Mouse (Mus musculus): Measurements from ENCODE around the gene Rimbp2. TPM values are rescaled to one million over a fixed set of nuclear protein-coding genes. Genes with fewer than 3 reads are reported as not detected.

Gene Rimbp2
- total and polyA plus RNA-seq, 3 experiments = not detected

- Histone ChIP-seq H3K36me3 (replicated peaks) (no peaks in the 10 kb centered on the region), H3K4me1 (ENCODE audit: insufficient read depth, low read depth, low read length) (no peaks in the 10 kb centered on the region), H3K4me3 (ENCODE audit: low read depth, low read length) (no peak overlapping the region), H3K9me3 (replicated peaks) (peaks cover 90% of the 10 kb centered on the region), H3K27me3 (ENCODE audit: insufficient read depth, low read length) (no peaks in the 10 kb centered on the region)
- no peak for TF ChIP-seq CTCF (IDR thresholded peaks at IDR 0.05; ENCODE audit: low read depth, low read length)
- no peak for TF ChIP-seq POLR2AphosphoS5 (IDR thresholded peaks at IDR 0.05; ENCODE audit: insufficient replicate concordance, low read depth, low read length)
- TF ChIP-seq GATA1 (IDR thresholded peaks at IDR 0.05; ENCODE audit: borderline replicate concordance, low read length) = no peak
- TF ChIP-seq GATA2 (IDR thresholded peaks at IDR 0.05; ENCODE audit: borderline replicate concordance, low read depth, low read length) = no peak
- no peak for TF ChIP-seq TAL1 (conservative IDR thresholded peaks at IDR 0.05; ENCODE audit: low read depth, low read length)
- DNase-seq (ENCODE audit: low spot score) (no peak), ATAC-seq (ENCODE audit: extremely low read depth, insufficient number of reproducible peaks, low FRiP score, poor library complexity, severe bottlenecking) (no peak)
These were observed 143.9 kb downstream of the Rimbp2 start for GRCm38 (mm10) chr5:128809406-128809805.

- no peaks in the 10 kb centered on the region; the same call in 1 of the 2 replicates for H3K27me3 ChIP-seq (ENCODE audit: insufficient read depth, low read length)
- ATAC-seq (ENCODE audit: extremely low read depth, insufficient number of reproducible peaks, low FRiP score, poor library complexity, severe bottlenecking) (no peak), DNase-seq (ENCODE audit: low spot score) (no peak)
- no peaks in the 10 kb centered on the region for H3K4me1 ChIP-seq (ENCODE audit: insufficient read depth, low read depth, low read length)
- H3K36me3 ChIP-seq (replicated peaks) = no peaks in the 10 kb centered on the region
- TF ChIP-seq GATA2 (IDR thresholded peaks at IDR 0.05; ENCODE audit: borderline replicate concordance, low read depth, low read length) (no peak), POLR2AphosphoS5 (IDR thresholded peaks at IDR 0.05; ENCODE audit: insufficient replicate concordance, low read depth, low read length) (no peak), TAL1 (conservative IDR thresholded peaks at IDR 0.05; ENCODE audit: low read depth, low read length) (no peak), GATA1 (IDR thresholded peaks at IDR 0.05; ENCODE audit: borderline replicate concordance, low read length) (no peak), CTCF (IDR thresholded peaks at IDR 0.05; ENCODE audit: low read depth, low read length) (no peak)
- H3K9me3 ChIP-seq (replicated peaks) = peaks cover 90% of the 10 kb centered on the region
- H3K4me3 ChIP-seq (ENCODE audit: low read depth, low read length) = no peak overlapping the region
These were observed 144.6 kb downstream of the Rimbp2 start for GRCm38 (mm10) chr5:128808547-128809182.

GRCm38 (mm10) chr5:128807408-128807807, 145.9 kb downstream of the Rimbp2 start:
- peaks cover 92% of the 10 kb centered on the region for H3K9me3 ChIP-seq (replicated peaks)
- no peaks in the 10 kb centered on the region for H3K4me1 ChIP-seq (ENCODE audit: insufficient read depth, low read depth, low read length)
- H3K4me3 ChIP-seq (ENCODE audit: low read depth, low read length) = no peak overlapping the region
- DNase-seq (ENCODE audit: low spot score) = no peak
- no peak for TF ChIP-seq TAL1 (conservative IDR thresholded peaks at IDR 0.05; ENCODE audit: low read depth, low read length)
- no peak for TF ChIP-seq GATA1 (IDR thresholded peaks at IDR 0.05; ENCODE audit: borderline replicate concordance, low read length)
- TF ChIP-seq POLR2AphosphoS5 (IDR thresholded peaks at IDR 0.05; ENCODE audit: insufficient replicate concordance, low read depth, low read length) = no peak
- TF ChIP-seq GATA2 (IDR thresholded peaks at IDR 0.05; ENCODE audit: borderline replicate concordance, low read depth, low read length) = no peak
- TF ChIP-seq CTCF (IDR thresholded peaks at IDR 0.05; ENCODE audit: low read depth, low read length) = no peak
- no peak for ATAC-seq (ENCODE audit: extremely low read depth, insufficient number of reproducible peaks, low FRiP score, poor library complexity, severe bottlenecking)
- H3K27me3 ChIP-seq (ENCODE audit: insufficient read depth, low read length) = no peaks in the 10 kb centered on the region; the same call in 1 of the 2 replicates
- H3K36me3 ChIP-seq (replicated peaks) = no peaks in the 10 kb centered on the region

DNA sequence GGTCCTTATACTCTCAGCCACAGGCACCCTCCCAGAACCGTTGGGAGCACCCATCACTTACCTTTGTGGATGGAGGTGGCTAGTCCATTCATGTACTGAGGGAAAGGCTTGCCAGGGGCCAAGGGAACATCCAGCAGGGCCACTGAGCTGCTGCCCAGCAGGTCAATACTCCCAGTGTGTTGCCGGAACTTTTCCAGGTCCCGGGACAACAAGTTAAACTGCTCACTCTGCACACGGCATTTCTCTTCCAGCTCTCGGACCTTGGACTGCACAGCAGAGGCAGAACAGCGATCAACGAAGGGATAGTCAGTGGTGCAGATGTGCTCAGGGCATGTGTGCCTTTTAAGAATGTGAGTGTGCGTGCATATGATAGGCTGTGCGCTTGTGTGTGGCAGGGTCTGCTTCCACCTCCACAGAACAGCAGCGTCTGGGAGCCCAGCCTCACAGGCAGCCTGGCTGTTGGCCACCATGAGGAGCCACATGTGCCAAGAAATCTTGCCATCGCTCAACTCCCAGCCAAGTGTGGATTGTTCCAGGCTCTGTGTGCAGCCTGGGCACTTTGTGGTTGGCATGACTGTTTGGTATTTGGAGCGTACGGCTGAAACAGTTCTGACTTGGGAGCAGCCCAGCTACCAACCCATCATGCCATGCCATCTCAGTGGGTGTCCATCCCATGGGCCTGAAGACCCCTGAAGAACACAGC, 146.8 kb downstream of the Rimbp2 start:
- TF ChIP-seq GATA2 (IDR thresholded peaks at IDR 0.05; ENCODE audit: borderline replicate concordance, low read depth, low read length) (no peak), CTCF (IDR thresholded peaks at IDR 0.05; ENCODE audit: low read depth, low read length) (no peak), GATA1 (IDR thresholded peaks at IDR 0.05; ENCODE audit: borderline replicate concordance, low read length) (no peak), POLR2AphosphoS5 (IDR thresholded peaks at IDR 0.05; ENCODE audit: insufficient replicate concordance, low read depth, low read length) (no peak), TAL1 (conservative IDR thresholded peaks at IDR 0.05; ENCODE audit: low read depth, low read length) (no peak)
- ATAC-seq (ENCODE audit: extremely low read depth, insufficient number of reproducible peaks, low FRiP score, poor library complexity, severe bottlenecking) = no peak; the same call in 1 of the 2 replicates
- no peak for DNase-seq (ENCODE audit: low spot score)
- Histone ChIP-seq H3K4me3 (ENCODE audit: low read depth, low read length) (no peak overlapping the region), H3K4me1 (ENCODE audit: insufficient read depth, low read depth, low read length) (no peaks in the 10 kb centered on the region), H3K9me3 (replicated peaks) (peaks cover 91% of the 10 kb centered on the region), H3K36me3 (replicated peaks) (no peaks in the 10 kb centered on the region), H3K27me3 (ENCODE audit: insufficient read depth, low read length) (no peaks in the 10 kb centered on the region; the same call in 1 of the 2 replicates)

DNA sequence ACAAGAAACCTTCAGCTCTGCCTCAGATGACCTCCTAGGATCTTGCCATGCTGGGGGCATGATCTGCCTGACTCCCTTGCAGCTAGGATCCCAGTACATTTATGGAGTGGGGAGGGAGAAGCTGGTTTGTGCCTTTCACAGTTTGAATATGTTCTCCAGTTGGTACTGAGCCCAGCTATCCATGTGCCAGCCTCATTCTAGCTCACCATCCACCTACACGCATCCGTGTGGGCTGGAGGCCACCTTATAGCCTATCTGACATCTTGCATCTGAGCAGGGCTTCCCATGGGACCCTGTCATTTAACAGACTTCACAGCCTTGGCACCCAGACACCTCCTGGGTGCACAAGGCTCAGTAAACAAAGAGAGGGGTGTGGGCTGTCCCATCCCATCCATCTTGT, 148.2 kb downstream of the Rimbp2 start:
- no peaks in the 10 kb centered on the region for H3K4me1 ChIP-seq (ENCODE audit: insufficient read depth, low read depth, low read length)
- ATAC-seq (ENCODE audit: extremely low read depth, insufficient number of reproducible peaks, low FRiP score, poor library complexity, severe bottlenecking) = no peak
- H3K9me3 ChIP-seq (replicated peaks) = peaks cover 85% of the 10 kb centered on the region
- no peaks in the 10 kb centered on the region; the same call in 1 of the 2 replicates for H3K27me3 ChIP-seq (ENCODE audit: insufficient read depth, low read length)
- no peak for TF ChIP-seq CTCF (IDR thresholded peaks at IDR 0.05; ENCODE audit: low read depth, low read length)
- TF ChIP-seq GATA2 (IDR thresholded peaks at IDR 0.05; ENCODE audit: borderline replicate concordance, low read depth, low read length) = no peak
- no peak for TF ChIP-seq GATA1 (IDR thresholded peaks at IDR 0.05; ENCODE audit: borderline replicate concordance, low read length)
- no peak for TF ChIP-seq TAL1 (conservative IDR thresholded peaks at IDR 0.05; ENCODE audit: low read depth, low read length)
- no peak for TF ChIP-seq POLR2AphosphoS5 (IDR thresholded peaks at IDR 0.05; ENCODE audit: insufficient replicate concordance, low read depth, low read length)
- DNase-seq (ENCODE audit: low spot score) = no peak
- H3K36me3 ChIP-seq (replicated peaks) = no peaks in the 10 kb centered on the region
- H3K4me3 ChIP-seq (ENCODE audit: low read depth, low read length) = no peak overlapping the region

GRCm38 (mm10) chr5:128800592-128800991, 152.7 kb downstream of the Rimbp2 start:
- no peaks in the 10 kb centered on the region for H3K4me1 ChIP-seq (ENCODE audit: insufficient read depth, low read depth, low read length)
- no peak for ATAC-seq (ENCODE audit: extremely low read depth, insufficient number of reproducible peaks, low FRiP score, poor library complexity, severe bottlenecking)
- DNase-seq (ENCODE audit: low spot score) = no peak
- peaks cover 86% of the 10 kb centered on the region for H3K9me3 ChIP-seq (replicated peaks)
- no peaks in the 10 kb centered on the region; the same call in 1 of the 2 replicates for H3K27me3 ChIP-seq (ENCODE audit: insufficient read depth, low read length)
- TF ChIP-seq CTCF (IDR thresholded peaks at IDR 0.05; ENCODE audit: low read depth, low read length) = no peak
- TF ChIP-seq TAL1 (conservative IDR thresholded peaks at IDR 0.05; ENCODE audit: low read depth, low read length) = no peak
- no peak for TF ChIP-seq POLR2AphosphoS5 (IDR thresholded peaks at IDR 0.05; ENCODE audit: insufficient replicate concordance, low read depth, low read length)
- TF ChIP-seq GATA1 (IDR thresholded peaks at IDR 0.05; ENCODE audit: borderline replicate concordance, low read length) = no peak
- TF ChIP-seq GATA2 (IDR thresholded peaks at IDR 0.05; ENCODE audit: borderline replicate concordance, low read depth, low read length) = no peak
- H3K4me3 ChIP-seq (ENCODE audit: low read depth, low read length) = no peak overlapping the region
- H3K36me3 ChIP-seq (replicated peaks) = no peaks in the 10 kb centered on the region

All from G1E (cell line).